30 mouse cellular contexts compared by ENCODE assay signal in the genomic region with DNA sequence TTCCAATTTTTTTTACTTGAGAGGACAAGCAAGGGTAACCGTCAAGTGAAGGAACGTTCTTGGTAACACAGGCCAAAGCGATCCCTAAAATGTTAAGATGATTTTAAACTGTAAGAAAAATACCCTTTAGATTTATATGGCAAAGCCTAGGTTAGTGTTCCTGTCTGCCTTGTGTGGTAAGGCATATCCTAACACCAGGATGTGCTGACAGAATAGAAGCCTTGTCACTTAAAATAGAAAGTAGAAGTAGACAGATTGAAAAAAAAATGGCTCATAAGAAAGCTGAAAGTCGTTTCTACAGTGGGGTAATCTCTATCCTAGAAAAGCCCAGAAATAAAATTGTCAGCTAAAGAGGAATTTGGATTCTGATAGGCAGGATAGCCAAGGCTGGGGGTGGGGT. TPM values are rescaled to one million over a fixed set of nuclear protein-coding genes. Genes with fewer than 3 reads are reported as not detected.
A peak's percentile ranks its signal among the peaks of the same experiment; 100 is the strongest.
DNase-seq lines count a peak whose midpoint lies in the region; ATAC-seq and TF ChIP-seq lines count a peak whose summit lies in the region.
"Had no signal": no experiment of that assay in that cellular context is flagged by ENCODE, and none has a peak within 500 bp of the region (broad histone marks: within the 10 kb centered on the region; RNA-seq: fewer than 3 reads in every experiment).

No protein-coding gene starts in this region.

- H3K9me3 ChIP-seq in heart, embryonic 11.5 days (replicated peaks; ENCODE audit: control insufficient read depth, low read length), result no peaks in the 10 kb centered on the region; the same call in 1 of the 2 replicates
- peaks cover 5% of the 10 kb centered on the region; the same call in 1 of the 2 replicates for H3K9me3 ChIP-seq in heart, embryonic 14.5 days (ENCODE audit: control insufficient read depth, low read length)
- H3K9me3 ChIP-seq: embryonic facial prominence, embryonic 15.5 days; liver, embryonic 12.5 days; midbrain, embryonic 15.5 days; neural tube, embryonic 12.5 days had no signal

- no peak for DNase-seq in heart, adult 9 months (ENCODE audit: low spot score in 2 of 2)
- peak; percentile 24 for DNase-seq in telencephalon, adult 2 months (ENCODE audit: low read depth, low spot score)
- DNase-seq in lung, postnatal 14 days, result no peak
- DNase-seq: adrenal gland, adult 8-10 months; cerebellum, adult 2 months; cerebellum, postnatal 36 days; gastrocnemius, postnatal 14 days; kidney, adult 8-10 months; kidney, postnatal 14 days; layer of hippocampus, postnatal 36 days; lung, adult 18-20 months; lung, postnatal 10 days; retina, postnatal 1 day; right cerebral cortex, postnatal 25 days; spleen, adult 18-20 months; thymus, postnatal 14 days had no signal

- H3K4me3 ChIP-seq in heart, embryonic 11.5 days (ENCODE audit: low read depth, low read length), result no peak overlapping the region
- no peak overlapping the region for H3K4me3 ChIP-seq in cortical plate, adult 2 months (ENCODE audit: insufficient read depth, low read length)
- H3K4me3 ChIP-seq in heart, embryonic 14.5 days (ENCODE audit: control insufficient read depth in 1 of 2, insufficient read depth in 1 of 2, low read depth in 1 of 2, low read length in 2 of 2), result no peak overlapping the region
- H3K4me3 ChIP-seq: embryonic facial prominence, embryonic 15.5 days; limb, embryonic 13.5 days; liver, embryonic 12.5 days; midbrain, embryonic 15.5 days; neural tube, embryonic 12.5 days had no signal

- H3K27ac ChIP-seq in heart, embryonic 11.5 days (ENCODE audit: low read depth, low read length), result peak overlapping the region; percentile 42
- peak overlapping the region; percentile 94 for H3K27ac ChIP-seq in cortical plate, adult 2 months (ENCODE audit: insufficient read depth, low read length)
- peak overlapping the region in 1 of 2 experiments; percentile 50; a peak in 2 of 4 replicates for H3K27ac ChIP-seq in heart, embryonic 14.5 days (replicated peaks in 1 of 2; ENCODE audit: control insufficient read depth in 1 of 2, insufficient read depth in 1 of 2, low read depth in 2 of 2, low read length in 2 of 2)
- H3K27ac ChIP-seq: embryonic facial prominence, embryonic 15.5 days; hindbrain, embryonic 14.5 days; limb, embryonic 13.5 days; liver, embryonic 12.5 days; midbrain, embryonic 15.5 days; neural tube, embryonic 12.5 days had no signal

- 64% methylated on average over 4 of the region's 4 CpGs for WGBS in heart, embryonic 11.5 days (ENCODE audit: insufficient replicate concordance)
- WGBS in heart, embryonic 14.5 days, result 52% methylated on average over 4 of the region's 4 CpGs

- no peak for TF ChIP-seq POLR2A in cortical plate, adult 2 months (IDR thresholded peaks at IDR 0.05; ENCODE audit: extremely low read depth, insufficient read depth, low read length)

- H3K4me2 ChIP-seq in heart, embryonic 11.5 days, result no peak overlapping the region; the same call in 1 of the 2 replicates
- peak overlapping the region; percentile 44 for H3K4me2 ChIP-seq in heart, embryonic 14.5 days (ENCODE audit: low read length)
- H3K4me2 ChIP-seq: embryonic facial prominence, embryonic 15.5 days; hindbrain, embryonic 14.5 days; limb, embryonic 13.5 days; liver, embryonic 12.5 days; midbrain, embryonic 15.5 days; neural tube, embryonic 12.5 days had no signal

- H3K4me1 ChIP-seq in heart, embryonic 11.5 days (ENCODE audit: control insufficient read depth, insufficient read depth, low read length), result peaks cover 8% of the 10 kb centered on the region
- H3K4me1 ChIP-seq in cortical plate, adult 2 months (ENCODE audit: control insufficient read depth, insufficient read depth, low read length), result peaks cover 4% of the 10 kb centered on the region; the same call in 1 of the 2 replicates
- H3K4me1 ChIP-seq in heart, embryonic 14.5 days (ENCODE audit: control insufficient read depth in 2 of 2, insufficient read depth in 2 of 2, low read length in 2 of 2), result peaks cover 9 to 10% of the 10 kb centered on the region in 2 experiments; a peak in 2 of 4 replicates
- H3K4me1 ChIP-seq: embryonic facial prominence, embryonic 15.5 days; limb, embryonic 13.5 days; liver, embryonic 12.5 days; midbrain, embryonic 15.5 days; neural tube, embryonic 12.5 days had no signal

- no peak for TF ChIP-seq CTCF in cortical plate, adult 2 months (IDR thresholded peaks at IDR 0.05; ENCODE audit: extremely low read depth, insufficient read depth, low read length)

- no peak for ATAC-seq in heart, embryonic 11.5 days (replicated peaks; ENCODE audit: insufficient number of reproducible peaks, low FRiP score, low TSS enrichment)
- ATAC-seq in heart, embryonic 14.5 days (ENCODE audit: insufficient number of reproducible peaks, insufficient read depth, low FRiP score, low read depth), result no peak
- ATAC-seq in inflammation-experienced regulatory T-cells, adult 6 months, result no peak
- ATAC-seq: activated CD4-positive, CD25-positive, alpha-beta regulatory T cell, adult 4 months; forebrain, embryonic 14.5 days; liver, embryonic 12.5 days; midbrain, embryonic 15.5 days had no signal

- no peaks in the 10 kb centered on the region for H3K27me3 ChIP-seq in heart, embryonic 11.5 days (ENCODE audit: control insufficient read depth, insufficient read depth, low read length)
- no peaks in the 10 kb centered on the region for H3K27me3 ChIP-seq in heart, embryonic 14.5 days (ENCODE audit: control insufficient read depth, insufficient read depth, low read length)
- H3K27me3 ChIP-seq: embryonic facial prominence, embryonic 15.5 days; limb, embryonic 13.5 days; liver, embryonic 12.5 days; midbrain, embryonic 15.5 days; neural tube, embryonic 12.5 days had no signal

- H3K36me3 ChIP-seq in heart, embryonic 11.5 days (ENCODE audit: control insufficient read depth, insufficient read depth, low read length), result no peaks in the 10 kb centered on the region
- no peaks in the 10 kb centered on the region for H3K36me3 ChIP-seq in heart, embryonic 14.5 days (ENCODE audit: control insufficient read depth, insufficient read depth, low read length)
- H3K36me3 ChIP-seq: embryonic facial prominence, embryonic 15.5 days; limb, embryonic 13.5 days; liver, embryonic 12.5 days; midbrain, embryonic 15.5 days; neural tube, embryonic 12.5 days had no signal

- 0 out of 2 replicates have a peak overlapping the region, but pooled peaks have one; percentile 5 for H3K9ac ChIP-seq in heart, embryonic 11.5 days (ENCODE audit: low read depth, low read length)
- H3K9ac ChIP-seq in heart, embryonic 14.5 days (ENCODE audit: low read length), result no peak overlapping the region
- H3K9ac ChIP-seq: embryonic facial prominence, embryonic 15.5 days; hindbrain, embryonic 14.5 days; limb, embryonic 13.5 days; liver, embryonic 12.5 days; midbrain, embryonic 15.5 days; neural tube, embryonic 12.5 days had no signal

RNA-seq across cellular contexts. Expression of gene 1700020N01Rik, which starts 58.4 kb away (rescaled TPM):
- 0.28 and 0.30 TPM in 2 replicates for polyA plus RNA-seq in heart, embryonic 11.5 days (2014; fragmentation: Nextera tagmentation; extraction: Ambion mirVana)
- not detected in 2 replicates for polyA plus RNA-seq in cortical plate, adult 2 months (2012; rRNA removed)
- polyA plus RNA-seq in heart, embryonic 14.5 days (2014; fragmentation: Nextera tagmentation; extraction: Ambion mirVana), result 0.19 and 0.26 TPM in 2 replicates
- polyA plus RNA-seq in inflammation-experienced regulatory T-cells, adult 6 months (2017; shearing (Covaris generic)), result not detected
- polyA plus RNA-seq: activated CD4-positive, CD25-positive, alpha-beta regulatory T cell, adult 4 months; C2C12; cerebellum, adult 2 months; embryonic facial prominence, embryonic 15.5 days; forebrain, embryonic 14.5 days; hindbrain, embryonic 14.5 days; intestine, embryonic 14.5 days; limb, embryonic 13.5 days; liver, embryonic 12.5 days; midbrain, embryonic 15.5 days; neural tube, embryonic 12.5 days had no signal
